8 mouse cellular contexts compared by ENCODE assay signal in the genomic region with DNA sequence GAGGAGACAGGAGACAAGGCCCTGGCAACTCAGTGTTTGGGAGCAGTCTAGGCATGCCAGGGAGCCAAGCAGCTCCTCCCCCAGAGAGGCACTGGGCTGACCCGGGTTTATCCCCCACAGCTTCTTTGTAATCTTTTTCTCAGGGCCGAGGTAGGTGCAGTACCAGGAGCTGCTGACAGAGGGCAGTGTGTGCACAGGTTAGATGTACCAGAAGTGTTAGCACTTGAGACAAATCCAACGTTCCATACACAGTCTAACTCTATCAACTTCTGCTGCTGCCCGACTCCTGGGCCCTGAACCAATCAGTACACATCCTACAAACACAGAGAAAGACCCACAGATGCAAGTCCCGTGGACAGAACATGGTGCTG. TPM values are rescaled to one million over a fixed set of nuclear protein-coding genes. Genes with fewer than 3 reads are reported as not detected.
DNase-seq lines count a peak whose midpoint lies in the region; ATAC-seq and TF ChIP-seq lines count a peak whose summit lies in the region.

No protein-coding gene starts in this region.

- no peaks in the 10 kb centered on the region for H3K9me3 ChIP-seq in kidney, embryonic 15.5 days (replicated peaks)
- no peaks in the 10 kb centered on the region for H3K9me3 ChIP-seq in limb, embryonic 14.5 days (ENCODE audit: control insufficient read depth, low read length)

- H3K36me3 ChIP-seq in kidney, embryonic 15.5 days, result no peaks in the 10 kb centered on the region
- H3K36me3 ChIP-seq in limb, embryonic 14.5 days (ENCODE audit: control insufficient read depth, insufficient read depth, low read length), result no peaks in the 10 kb centered on the region

- no peak overlapping the region for H3K9ac ChIP-seq in kidney, embryonic 15.5 days
- no peak overlapping the region for H3K9ac ChIP-seq in limb, embryonic 14.5 days (ENCODE audit: low read depth, low read length, severe bottlenecking)

- no peak overlapping the region for H3K4me2 ChIP-seq in kidney, embryonic 15.5 days
- H3K4me2 ChIP-seq in limb, embryonic 14.5 days (replicated peaks; ENCODE audit: low read depth, low read length, severe bottlenecking), result no peak overlapping the region

- peak; percentile 73 for DNase-seq in A20 (ENCODE audit: low read depth, low spot score)
- DNase-seq in brain, adult 2 months (ENCODE audit: low read depth, low spot score), result peak; percentile 83
- DNase-seq in heart, adult 9 months (ENCODE audit: low spot score in 2 of 2), result peak; percentile 58 to 81
- peak; percentile 87 for DNase-seq in limb, embryonic 14.5 days (ENCODE audit: low spot score)
- DNase-seq in spleen, postnatal 4 days (ENCODE audit: low spot score in 2 of 2), result peak; percentile 65 to 87

- H3K4me1 ChIP-seq in kidney, embryonic 15.5 days, result peaks cover 3% of the 10 kb centered on the region; the same call in 1 of the 2 replicates
- no peaks in the 10 kb centered on the region for H3K4me1 ChIP-seq in limb, embryonic 14.5 days (ENCODE audit: control insufficient read depth, insufficient read depth, low read length)

- 4% methylated on average over 5 of the region's 5 CpGs for WGBS in kidney, embryonic 15.5 days
- 5% methylated on average over 5 of the region's 5 CpGs for WGBS in limb, embryonic 14.5 days

- H3K4me3 ChIP-seq in kidney, embryonic 15.5 days (replicated peaks), result no peak overlapping the region
- no peak overlapping the region for H3K4me3 ChIP-seq in limb, embryonic 14.5 days (replicated peaks; ENCODE audit: low read length)

- peak; percentile 68 for ATAC-seq in erythroblast, adult 5-6 weeks (replicated peaks; ENCODE audit: low FRiP score, poor library complexity, severe bottlenecking)
- peak; percentile 43; the same call in 1 of the 2 replicates for ATAC-seq in kidney, embryonic 15.5 days (replicated peaks; ENCODE audit: low FRiP score)
- ATAC-seq in limb, embryonic 14.5 days (ENCODE audit: low FRiP score, low read depth), result peak; percentile 71
- ATAC-seq in monocyte, adult 5-6 weeks (replicated peaks; ENCODE audit: insufficient number of reproducible peaks, low FRiP score, low TSS enrichment, poor library complexity, severe bottlenecking), result peak; percentile 89

- TF ChIP-seq POLR2A in limb, embryonic 14.5 days (IDR thresholded peaks at IDR 0.05; ENCODE audit: borderline replicate concordance, extremely low read depth, insufficient read depth, insufficient read length), result no peak

- H3K27ac ChIP-seq in kidney, embryonic 15.5 days, result no peak overlapping the region
- no peak overlapping the region for H3K27ac ChIP-seq in limb, embryonic 14.5 days (replicated peaks; ENCODE audit: low read depth, low read length)

- H3K27me3 ChIP-seq in kidney, embryonic 15.5 days, result 0 out of 2 replicates have a peak, but pooled peaks cover 2% of the 10 kb centered on the region
- H3K27me3 ChIP-seq in limb, embryonic 14.5 days (ENCODE audit: control insufficient read depth, insufficient read depth, low read length), result no peaks in the 10 kb centered on the region

RNA-seq across cellular contexts. Expression of a gene that starts 13.6 kb away (rescaled TPM):
- not detected in 2 replicates for total RNA-seq in erythroblast, adult 5-6 weeks (2015; ENCODE audit: low replicate concordance)
- not detected in 2 replicates for total RNA-seq in erythroblast, adult 5-6 weeks (2017; ENCODE audit: low replicate concordance)
- not detected in 2 replicates for polyA plus RNA-seq in kidney, embryonic 15.5 days (2015; fragmentation: Nextera tagmentation; extraction: Ambion mirVana)
- polyA plus RNA-seq in limb, embryonic 14.5 days (2012; rRNA removed), result 0.15 and 0.36 TPM in 2 replicates
- polyA plus RNA-seq in limb, embryonic 14.5 days (2014; fragmentation: Nextera tagmentation; extraction: Ambion mirVana), result 0.40 and 1.0 TPM in 2 replicates
- not detected in 3 replicates for total RNA-seq in monocyte, adult 5-6 weeks (2017)

RNA-seq across cellular contexts. Expression of a gene that starts 29.4 kb away (rescaled TPM):
- total RNA-seq in erythroblast, adult 5-6 weeks (2015; ENCODE audit: low replicate concordance), result not detected in 2 replicates
- total RNA-seq in erythroblast, adult 5-6 weeks (2017; ENCODE audit: low replicate concordance), result not detected in 2 replicates
- not detected in 2 replicates for polyA plus RNA-seq in kidney, embryonic 15.5 days (2015; fragmentation: Nextera tagmentation; extraction: Ambion mirVana)
- 0.03 and 0.04 TPM in 2 replicates for polyA plus RNA-seq in limb, embryonic 14.5 days (2012; rRNA removed)
- polyA plus RNA-seq in limb, embryonic 14.5 days (2014; fragmentation: Nextera tagmentation; extraction: Ambion mirVana), result not detected in 2 replicates
- not detected in 3 replicates for total RNA-seq in monocyte, adult 5-6 weeks (2017)

RNA-seq across cellular contexts. Expression of a gene that starts 29.8 kb away (rescaled TPM):
- total RNA-seq in erythroblast, adult 5-6 weeks (2015; ENCODE audit: low replicate concordance), result not detected in 2 replicates
- 0.14 TPM in 1 of 2 replicates, not detected in the other for total RNA-seq in erythroblast, adult 5-6 weeks (2017; ENCODE audit: low replicate concordance)
- not detected in 2 replicates for polyA plus RNA-seq in kidney, embryonic 15.5 days (2015; fragmentation: Nextera tagmentation; extraction: Ambion mirVana)
- 0.03 and 0.04 TPM in 2 replicates for polyA plus RNA-seq in limb, embryonic 14.5 days (2012; rRNA removed)
- not detected in 2 replicates for polyA plus RNA-seq in limb, embryonic 14.5 days (2014; fragmentation: Nextera tagmentation; extraction: Ambion mirVana)
- not detected in 3 replicates for total RNA-seq in monocyte, adult 5-6 weeks (2017)

RNA-seq across cellular contexts. Expression of a gene that starts 45.3 kb away (rescaled TPM):
- not detected in 2 replicates for total RNA-seq in erythroblast, adult 5-6 weeks (2015; ENCODE audit: low replicate concordance)
- total RNA-seq in erythroblast, adult 5-6 weeks (2017; ENCODE audit: low replicate concordance), result not detected in 2 replicates
- not detected in 2 replicates for polyA plus RNA-seq in kidney, embryonic 15.5 days (2015; fragmentation: Nextera tagmentation; extraction: Ambion mirVana)
- polyA plus RNA-seq in limb, embryonic 14.5 days (2012; rRNA removed), result 0.37 and 0.45 TPM in 2 replicates
- polyA plus RNA-seq in limb, embryonic 14.5 days (2014; fragmentation: Nextera tagmentation; extraction: Ambion mirVana), result 0.34 and 0.46 TPM in 2 replicates
- not detected in 3 replicates for total RNA-seq in monocyte, adult 5-6 weeks (2017)

RNA-seq across cellular contexts. Expression of a gene that starts 60.0 kb away (rescaled TPM):
- total RNA-seq in erythroblast, adult 5-6 weeks (2015; ENCODE audit: low replicate concordance), result not detected in 2 replicates
- total RNA-seq in erythroblast, adult 5-6 weeks (2017; ENCODE audit: low replicate concordance), result not detected in 2 replicates
- 3.2 and 5.1 TPM in 2 replicates for polyA plus RNA-seq in kidney, embryonic 15.5 days (2015; fragmentation: Nextera tagmentation; extraction: Ambion mirVana)
- 322 and 422 TPM in 2 replicates for polyA plus RNA-seq in limb, embryonic 14.5 days (2012; rRNA removed)
- polyA plus RNA-seq in limb, embryonic 14.5 days (2014; fragmentation: Nextera tagmentation; extraction: Ambion mirVana), result 204 and 215 TPM in 2 replicates
- total RNA-seq in monocyte, adult 5-6 weeks (2017), result not detected in 3 replicates
